ENCODE assay signal across 8 mouse cellular contexts in the genomic region with DNA sequence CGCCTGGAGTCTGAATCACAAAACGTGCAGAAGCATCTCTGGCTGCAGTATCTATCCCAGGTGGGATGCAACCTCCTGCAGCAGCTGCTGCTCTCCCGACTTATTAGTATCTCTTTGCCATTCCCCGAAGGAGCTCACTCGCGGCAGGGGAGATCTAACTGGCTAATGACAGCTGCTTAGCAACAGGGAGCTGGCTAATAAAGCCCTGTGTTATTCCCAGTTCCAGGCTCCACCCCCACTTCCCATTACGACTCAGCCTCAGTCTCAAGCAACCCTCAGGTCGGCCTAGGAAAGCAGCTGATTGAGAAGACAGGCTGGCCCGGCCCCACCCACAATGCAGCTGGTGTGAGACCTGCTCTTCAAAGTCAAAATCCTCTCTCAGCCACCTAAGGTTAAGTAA. TPM values are rescaled to one million over a fixed set of nuclear protein-coding genes. Genes with fewer than 3 reads are reported as not detected.
DNase-seq lines count a peak whose midpoint lies in the region; ATAC-seq lines count a peak whose summit lies in the region.

No protein-coding gene starts in this region.

- H3K4me3 ChIP-seq in heart, embryonic 12.5 days = peak overlapping the region; percentile 19; the same call in 1 of the 2 replicates
- no peak overlapping the region for H3K4me3 ChIP-seq in kidney, embryonic 14.5 days (ENCODE audit: low read length)
- no peak overlapping the region for H3K4me3 ChIP-seq in limb, embryonic 12.5 days (replicated peaks)
- 0 out of 2 replicates have a peak overlapping the region, but pooled peaks have one; percentile 0 for H3K4me3 ChIP-seq in neural tube, embryonic 13.5 days

- H3K27ac ChIP-seq in heart, embryonic 12.5 days (ENCODE audit: poor library complexity, severe bottlenecking) = no peak overlapping the region
- H3K27ac ChIP-seq in kidney, embryonic 14.5 days (ENCODE audit: low read depth, low read length) = no peak overlapping the region
- H3K27ac ChIP-seq in limb, embryonic 12.5 days = no peak overlapping the region; the same call in 1 of the 2 replicates
- peak overlapping the region; percentile 82 for H3K27ac ChIP-seq in neural tube, embryonic 13.5 days (replicated peaks)

- ATAC-seq in heart, embryonic 12.5 days (ENCODE audit: insufficient number of reproducible peaks, low FRiP score) = 0 out of 2 replicates have a peak, but pooled peaks have one; percentile 15
- peak; percentile 63 for ATAC-seq in kidney, embryonic 14.5 days (ENCODE audit: low FRiP score, low TSS enrichment)
- ATAC-seq in limb, embryonic 12.5 days (ENCODE audit: insufficient number of reproducible peaks, insufficient read depth, low FRiP score, low TSS enrichment, low read depth) = 0 out of 2 replicates have a peak, but pooled peaks have one; percentile 63
- ATAC-seq in neural tube, embryonic 13.5 days (ENCODE audit: low read depth) = peak; percentile 94
- no peak for ATAC-seq in inflammation-experienced regulatory T-cells, adult 6 months

- H3K36me3 ChIP-seq in heart, embryonic 12.5 days = no peaks in the 10 kb centered on the region
- no peaks in the 10 kb centered on the region for H3K36me3 ChIP-seq in kidney, embryonic 14.5 days (ENCODE audit: control insufficient read depth, insufficient read depth, low read length)
- H3K36me3 ChIP-seq in limb, embryonic 12.5 days = no peaks in the 10 kb centered on the region
- no peaks in the 10 kb centered on the region for H3K36me3 ChIP-seq in neural tube, embryonic 13.5 days

- H3K9me3 ChIP-seq in heart, embryonic 12.5 days (replicated peaks) = no peaks in the 10 kb centered on the region
- H3K9me3 ChIP-seq in kidney, embryonic 14.5 days (ENCODE audit: control insufficient read depth, low read length) = no peaks in the 10 kb centered on the region
- no peaks in the 10 kb centered on the region for H3K9me3 ChIP-seq in limb, embryonic 12.5 days
- H3K9me3 ChIP-seq in neural tube, embryonic 13.5 days = no peaks in the 10 kb centered on the region

- H3K4me1 ChIP-seq in heart, embryonic 12.5 days (replicated peaks) = peaks cover 41% of the 10 kb centered on the region
- peaks cover 2% of the 10 kb centered on the region; the same call in 1 of the 2 replicates for H3K4me1 ChIP-seq in kidney, embryonic 14.5 days (ENCODE audit: control insufficient read depth, insufficient read depth, low read length)
- peaks cover 20% of the 10 kb centered on the region for H3K4me1 ChIP-seq in limb, embryonic 12.5 days (replicated peaks)
- H3K4me1 ChIP-seq in neural tube, embryonic 13.5 days (replicated peaks) = peaks cover 51% of the 10 kb centered on the region

- no peak overlapping the region for H3K9ac ChIP-seq in heart, embryonic 12.5 days
- H3K9ac ChIP-seq in kidney, embryonic 14.5 days (ENCODE audit: low read depth, low read length) = no peak overlapping the region
- H3K9ac ChIP-seq in limb, embryonic 12.5 days (replicated peaks) = no peak overlapping the region; the same call in 1 of the 2 replicates
- peak overlapping the region; percentile 39; the same call in 1 of the 2 replicates for H3K9ac ChIP-seq in neural tube, embryonic 13.5 days

- H3K27me3 ChIP-seq in heart, embryonic 12.5 days (replicated peaks) = no peaks in the 10 kb centered on the region
- no peaks in the 10 kb centered on the region for H3K27me3 ChIP-seq in kidney, embryonic 14.5 days (ENCODE audit: control insufficient read depth, insufficient read depth, low read length)
- no peaks in the 10 kb centered on the region for H3K27me3 ChIP-seq in limb, embryonic 12.5 days
- H3K27me3 ChIP-seq in neural tube, embryonic 13.5 days = no peaks in the 10 kb centered on the region

- peak overlapping the region; percentile 50 for H3K4me2 ChIP-seq in heart, embryonic 12.5 days
- no peak overlapping the region for H3K4me2 ChIP-seq in kidney, embryonic 14.5 days (replicated peaks; ENCODE audit: low read depth, low read length)
- peak overlapping the region; percentile 39 for H3K4me2 ChIP-seq in limb, embryonic 12.5 days
- H3K4me2 ChIP-seq in neural tube, embryonic 13.5 days = peak overlapping the region; percentile 32

- peak; percentile 20 for DNase-seq in urinary bladder, adult 2 months (ENCODE audit: low spot score)
- DNase-seq in urinary bladder, postnatal 25 days (ENCODE audit: low spot score) = no peak
- peak; percentile 72 for DNase-seq in fibroblast of lung, adult 2 months (ENCODE audit: low read depth)

- WGBS in heart, embryonic 12.5 days = 5% methylated on average over 9 of the region's 9 CpGs
- WGBS in kidney, embryonic 14.5 days = 3% methylated on average over 9 of the region's 9 CpGs
- WGBS in limb, embryonic 12.5 days = 4% methylated on average over 9 of the region's 9 CpGs
- under 1% methylated on average over 9 of the region's 9 CpGs for WGBS in neural tube, embryonic 13.5 days

RNA-seq across cellular contexts. Expression of gene Sgsm2, which starts 20.1 kb away (rescaled TPM):
- polyA plus RNA-seq in urinary bladder, adult 2 months (2012; rRNA removed) = 17.9 and 19.8 TPM in 2 replicates
- polyA plus RNA-seq in heart, embryonic 12.5 days (2016; fragmentation: Nextera tagmentation; extraction: Ambion mirVana) = 6.5 and 6.6 TPM in 2 replicates
- 4.4 and 5.7 TPM in 2 replicates for polyA plus RNA-seq in kidney, embryonic 14.5 days (2014; fragmentation: Nextera tagmentation; extraction: Ambion mirVana)
- polyA plus RNA-seq in limb, embryonic 12.5 days (2016; fragmentation: Nextera tagmentation; extraction: Ambion mirVana) = 5.2 and 5.9 TPM in 2 replicates
- polyA plus RNA-seq in neural tube, embryonic 13.5 days (2015; fragmentation: Nextera tagmentation; extraction: Ambion mirVana) = 17.1 and 19.7 TPM in 2 replicates
- polyA plus RNA-seq in inflammation-experienced regulatory T-cells, adult 6 months (2017; shearing (Covaris generic)) = 1 to 10 TPM; 1.2 to 3.2 (median 2.9) TPM

RNA-seq across cellular contexts. Expression of gene Tsr1, which starts 21.1 kb away (rescaled TPM):
- polyA plus RNA-seq in urinary bladder, adult 2 months (2012; rRNA removed) = 21.0 and 24.0 TPM in 2 replicates
- 31.6 and 33.5 TPM in 2 replicates for polyA plus RNA-seq in heart, embryonic 12.5 days (2016; fragmentation: Nextera tagmentation; extraction: Ambion mirVana)
- 41.7 and 54.8 TPM in 2 replicates for polyA plus RNA-seq in kidney, embryonic 14.5 days (2014; fragmentation: Nextera tagmentation; extraction: Ambion mirVana)
- 45.2 and 46.5 TPM in 2 replicates for polyA plus RNA-seq in limb, embryonic 12.5 days (2016; fragmentation: Nextera tagmentation; extraction: Ambion mirVana)
- 30.2 and 31.9 TPM in 2 replicates for polyA plus RNA-seq in neural tube, embryonic 13.5 days (2015; fragmentation: Nextera tagmentation; extraction: Ambion mirVana)
- 10 to 100 TPM; 29.2 to 46.3 (median 45.4) TPM for polyA plus RNA-seq in inflammation-experienced regulatory T-cells, adult 6 months (2017; shearing (Covaris generic))

RNA-seq across cellular contexts. Expression of gene Mnt, which starts 46.1 kb away (rescaled TPM):
- polyA plus RNA-seq in urinary bladder, adult 2 months (2012; rRNA removed) = 7.9 and 14.8 TPM in 2 replicates
- polyA plus RNA-seq in heart, embryonic 12.5 days (2016; fragmentation: Nextera tagmentation; extraction: Ambion mirVana) = 4.0 and 4.8 TPM in 2 replicates
- polyA plus RNA-seq in kidney, embryonic 14.5 days (2014; fragmentation: Nextera tagmentation; extraction: Ambion mirVana) = 4.9 and 6.6 TPM in 2 replicates
- 4.4 and 5.7 TPM in 2 replicates for polyA plus RNA-seq in limb, embryonic 12.5 days (2016; fragmentation: Nextera tagmentation; extraction: Ambion mirVana)
- 8.4 and 8.9 TPM in 2 replicates for polyA plus RNA-seq in neural tube, embryonic 13.5 days (2015; fragmentation: Nextera tagmentation; extraction: Ambion mirVana)
- polyA plus RNA-seq in inflammation-experienced regulatory T-cells, adult 6 months (2017; shearing (Covaris generic)) = 1 to 10 TPM; 4.8 to 6.5 (median 6.3) TPM

RNA-seq across cellular contexts. Expression of gene Smg6, which starts 48.8 kb away (rescaled TPM):
- 29.4 and 33.8 TPM in 2 replicates for polyA plus RNA-seq in urinary bladder, adult 2 months (2012; rRNA removed)
- polyA plus RNA-seq in heart, embryonic 12.5 days (2016; fragmentation: Nextera tagmentation; extraction: Ambion mirVana) = 13.4 and 14.7 TPM in 2 replicates
- polyA plus RNA-seq in kidney, embryonic 14.5 days (2014; fragmentation: Nextera tagmentation; extraction: Ambion mirVana) = 12.8 and 19.8 TPM in 2 replicates
- polyA plus RNA-seq in limb, embryonic 12.5 days (2016; fragmentation: Nextera tagmentation; extraction: Ambion mirVana) = 22.4 and 22.7 TPM in 2 replicates
- polyA plus RNA-seq in neural tube, embryonic 13.5 days (2015; fragmentation: Nextera tagmentation; extraction: Ambion mirVana) = 17.4 and 19.1 TPM in 2 replicates
- polyA plus RNA-seq in inflammation-experienced regulatory T-cells, adult 6 months (2017; shearing (Covaris generic)) = 10 to 100 TPM; 16.3 to 22.0 (median 18.9) TPM

RNA-seq across cellular contexts. Expression of gene Srr, which starts 48.9 kb away (rescaled TPM):
- 16.5 and 23.3 TPM in 2 replicates for polyA plus RNA-seq in urinary bladder, adult 2 months (2012; rRNA removed)
- polyA plus RNA-seq in heart, embryonic 12.5 days (2016; fragmentation: Nextera tagmentation; extraction: Ambion mirVana) = 21.1 and 21.5 TPM in 2 replicates
- 13.0 and 24.0 TPM in 2 replicates for polyA plus RNA-seq in kidney, embryonic 14.5 days (2014; fragmentation: Nextera tagmentation; extraction: Ambion mirVana)
- 23.7 and 24.5 TPM in 2 replicates for polyA plus RNA-seq in limb, embryonic 12.5 days (2016; fragmentation: Nextera tagmentation; extraction: Ambion mirVana)
- 34.9 and 36.5 TPM in 2 replicates for polyA plus RNA-seq in neural tube, embryonic 13.5 days (2015; fragmentation: Nextera tagmentation; extraction: Ambion mirVana)
- 1 to 10 TPM; 6.6 to 9.5 (median 8.3) TPM for polyA plus RNA-seq in inflammation-experienced regulatory T-cells, adult 6 months (2017; shearing (Covaris generic))

Comparison
In these comparisons a context has a peak if more than half of its experiments do, and no peak if none do; other contexts are left out.
1. H3K4me3 ChIP-seq: peak in heart, embryonic 12.5 days (single experiment) and neural tube, embryonic 13.5 days (single experiment); none in kidney, embryonic 14.5 days (single experiment) and limb, embryonic 12.5 days (single experiment).